Mouse (Mus musculus) intestine, embryonic 15.5 days (tissue): Measurements from ENCODE around the gene Rinl. TPM values are rescaled to one million over a fixed set of nuclear protein-coding genes. Genes with fewer than 3 reads are reported as not detected.
A peak's percentile ranks its signal among the peaks of the same experiment; 100 is the strongest.

ENCODE experiments used
- ATAC-seq: fragments of 200-750 bp; cut with Nextera tagmentation; 2 replicates; pipeline ENCODE4 v1.8.0; 2017; ENCODE audit warnings: moderate TSS enrichment, moderate library complexity
- H3K27ac ChIP-seq: fragments of 300-500 bp; sonication (generic); 2 replicates; pipeline ENCODE4 v1.5.1; 2015; ENCODE audit warnings: mild to moderate bottlenecking, inconsistent platforms
- H3K27me3 ChIP-seq: fragments of 300-500 bp; sonication (generic); replicated peaks from 2 replicates; pipeline ENCODE4 v1.6.1; 2015; ENCODE audit warnings: inconsistent platforms
- H3K36me3 ChIP-seq: fragments of 300-500 bp; sonication (generic); 2 replicates; pipeline ENCODE4 v1.6.1; 2015; ENCODE audit warnings: inconsistent platforms
- H3K4me1 ChIP-seq: fragments of 300-500 bp; sonication (generic); replicated peaks from 2 replicates; pipeline ENCODE4 v1.6.1; 2015; ENCODE audit warnings: inconsistent platforms
- H3K4me2 ChIP-seq: fragments of 300-500 bp; sonication (generic); replicated peaks from 2 replicates; pipeline ENCODE4 v1.6.1; 2015; ENCODE audit warnings: mild to moderate bottlenecking, inconsistent platforms
- H3K4me3 ChIP-seq: fragments of 300-500 bp; sonication (generic); replicated peaks from 2 replicates; pipeline ENCODE4 v1.5.1; 2015; ENCODE audit warnings: inconsistent platforms
- H3K9ac ChIP-seq: fragments of 300-500 bp; sonication (generic); 2 replicates; pipeline ENCODE4 v1.6.1; 2015; ENCODE audit warnings: inconsistent platforms
- H3K9me3 ChIP-seq: fragments of 300-500 bp; sonication (generic); 2 replicates; pipeline ENCODE4 v1.6.1; 2016; ENCODE audit warnings: inconsistent platforms
- WGBS: fragments of 180-500 bp; shearing (Covaris S2); methylation state at CpG from one replicate; pipeline ENCODE4 v1.1.7; 2015; 5-methylcytosine and 5-hydroxymethylcytosine counted together
- polyA plus RNA-seq: library from polyadenylated mRNA; unstranded; fragments of >200 nt; fragmentation: Nextera tagmentation; extraction: Ambion mirVana; gene quantifications from 2 replicates; pipeline ENCODE4 v1.2.1, GENCODE M21; 2015

The Rinl gene
- polyA plus RNA-seq, 1 experiment from 2014 or later = 4.5 TPM

DNA sequence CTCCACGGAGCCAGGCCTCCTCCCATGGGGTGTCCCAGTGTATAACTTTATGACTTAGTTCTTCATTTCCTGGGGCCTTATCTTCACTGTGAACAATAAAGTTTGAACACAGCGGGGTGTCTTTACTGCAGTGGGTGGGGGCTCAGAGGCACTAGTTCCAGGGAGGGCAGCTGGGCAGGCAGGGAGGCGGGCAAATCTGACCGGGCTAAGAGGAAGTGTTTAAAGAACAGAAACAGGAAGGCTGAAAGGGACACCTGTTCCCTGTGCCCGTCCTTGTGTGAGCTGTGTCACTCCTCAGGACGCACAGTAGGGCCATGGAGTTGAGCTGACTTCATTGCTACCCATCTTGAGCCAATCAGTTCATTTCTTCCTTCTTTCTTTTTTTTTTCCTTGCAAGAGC lies 43.4 kb downstream of the Rinl start:
- H3K27me3 ChIP-seq = no peaks in the 10 kb centered on the region
- peaks cover 8% of the 10 kb centered on the region; the same call in 1 of the 2 replicates for H3K4me1 ChIP-seq
- 50% methylated on average over 6 of the region's 6 CpGs for WGBS
- peaks cover 17% of the 10 kb centered on the region for H3K36me3 ChIP-seq
- H3K4me2 ChIP-seq = peak overlapping the region; percentile 35
- peak overlapping the region; percentile 86 for H3K27ac ChIP-seq
- H3K9ac ChIP-seq = no peak overlapping the region
- no peak overlapping the region for H3K4me3 ChIP-seq
- ATAC-seq = peak; percentile 72
- H3K9me3 ChIP-seq = no peaks in the 10 kb centered on the region

DNA sequence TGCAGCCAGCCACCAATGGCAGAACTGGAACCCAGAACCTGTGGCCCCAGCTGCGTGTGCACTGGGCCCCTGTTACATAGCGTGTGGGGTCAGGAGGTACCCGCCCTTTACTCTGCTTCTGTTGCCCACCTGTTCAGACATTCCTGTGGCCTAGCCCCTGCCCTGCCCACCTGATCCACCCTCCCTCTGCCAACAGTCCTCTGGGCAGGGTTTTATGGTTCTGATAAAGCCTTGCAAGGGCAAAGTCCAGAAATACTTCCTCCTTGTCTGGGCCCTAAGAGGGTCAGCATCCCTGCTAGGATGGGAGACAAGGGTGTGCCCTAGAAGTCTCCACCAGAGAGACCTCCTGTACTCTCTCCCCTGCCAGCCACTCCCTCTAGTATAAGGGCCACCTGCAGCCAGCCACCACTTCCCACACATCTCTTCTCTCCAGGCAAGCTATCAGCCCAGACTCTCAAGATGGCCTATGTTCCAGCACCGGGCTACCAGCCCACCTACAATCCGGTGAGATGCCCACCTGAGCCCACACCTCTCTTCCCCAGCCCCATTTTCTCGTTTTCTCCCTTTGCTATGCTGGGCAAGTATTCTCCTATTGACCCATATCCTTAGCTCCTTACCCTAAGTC lies 45.1 kb downstream of the Rinl start, which contains the start of gene Lgals4:
Gene Lgals4 (plus strand): TSS at position 132 of the 625 bp plus-strand sequence.
- H3K4me2 ChIP-seq = peak within 1 kb of the TSS; percentile 57
- H3K4me3 ChIP-seq = peak within 1 kb of the TSS; percentile 42
- peak; percentile 88 for ATAC-seq
- WGBS = 71% methylated on average over 6 of the region's 6 CpGs
- peaks cover 8% of the 10 kb centered on the region; the same call in 1 of the 2 replicates for H3K4me1 ChIP-seq
- peak within 1 kb of the TSS; percentile 88 for H3K27ac ChIP-seq
- H3K27me3 ChIP-seq = no peaks in the 10 kb centered on the region
- H3K9ac ChIP-seq = peak within 1 kb of the TSS; percentile 57
- no peaks in the 10 kb centered on the region for H3K9me3 ChIP-seq
- peaks cover 17% of the 10 kb centered on the region for H3K36me3 ChIP-seq

DNA sequence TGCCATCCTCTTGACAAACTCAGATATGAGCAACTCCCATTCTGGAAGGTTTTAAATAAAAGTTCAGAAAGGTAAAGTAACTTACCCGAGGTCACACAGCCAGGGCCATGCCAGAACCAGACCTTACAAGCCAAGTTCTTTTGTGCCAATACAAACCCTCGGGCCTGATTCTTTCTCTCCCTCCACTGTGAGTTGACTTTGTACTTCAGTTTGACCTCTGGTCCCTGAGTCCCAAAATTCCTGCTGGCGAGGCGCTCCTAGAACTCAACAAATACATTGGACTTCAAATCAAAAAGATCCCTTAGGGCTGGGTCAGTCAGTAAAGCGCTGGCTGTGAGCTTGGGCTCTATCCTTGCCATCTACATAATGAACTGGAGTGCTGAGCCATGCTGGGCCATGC lies 48.2 kb downstream of the Rinl start:
- Histone ChIP-seq H3K4me2 (peak overlapping the region; percentile 57), H3K9ac (peak overlapping the region; percentile 24), H3K9me3 (no peaks in the 10 kb centered on the region), H3K27ac (peak overlapping the region; percentile 88), H3K4me3 (peak overlapping the region; percentile 42), H3K36me3 (no peaks in the 10 kb centered on the region), H3K27me3 (no peaks in the 10 kb centered on the region), H3K4me1 (0 out of 2 replicates have a peak, but pooled peaks cover 2% of the 10 kb centered on the region)
- 64% methylated on average over 5 of the region's 5 CpGs for WGBS
- ATAC-seq = no peak

DNA sequence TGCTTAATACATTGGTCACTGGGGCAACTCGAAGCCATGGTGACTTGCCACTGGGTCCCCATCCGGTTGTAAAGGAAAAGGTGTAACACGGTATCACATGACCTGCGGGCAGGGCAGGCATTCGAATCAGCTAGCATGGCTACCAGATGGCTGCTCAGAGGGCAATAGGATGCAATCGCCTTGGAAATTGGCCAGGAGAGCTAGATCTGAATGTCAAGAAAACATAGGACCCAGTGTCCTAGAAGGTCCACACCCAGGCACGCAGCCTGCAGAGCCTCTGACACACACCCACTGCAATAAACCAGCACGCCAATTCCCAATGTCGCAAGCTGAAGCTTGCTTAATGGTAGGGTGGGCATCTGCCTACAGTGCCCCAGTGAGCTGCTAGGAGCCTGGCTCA lies 49.6 kb downstream of the Rinl start:
- Histone ChIP-seq H3K36me3 (no peaks in the 10 kb centered on the region), H3K4me2 (peak overlapping the region; percentile 57), H3K27me3 (no peaks in the 10 kb centered on the region), H3K9ac (0 out of 2 replicates have a peak overlapping the region, but pooled peaks have one; percentile 21), H3K9me3 (no peaks in the 10 kb centered on the region), H3K4me3 (no peak overlapping the region), H3K27ac (peak overlapping the region; percentile 88), H3K4me1 (0 out of 2 replicates have a peak, but pooled peaks cover 2% of the 10 kb centered on the region)
- WGBS = 55% methylated on average over 9 of the region's 9 CpGs
- ATAC-seq = peak; percentile 61

DNA sequence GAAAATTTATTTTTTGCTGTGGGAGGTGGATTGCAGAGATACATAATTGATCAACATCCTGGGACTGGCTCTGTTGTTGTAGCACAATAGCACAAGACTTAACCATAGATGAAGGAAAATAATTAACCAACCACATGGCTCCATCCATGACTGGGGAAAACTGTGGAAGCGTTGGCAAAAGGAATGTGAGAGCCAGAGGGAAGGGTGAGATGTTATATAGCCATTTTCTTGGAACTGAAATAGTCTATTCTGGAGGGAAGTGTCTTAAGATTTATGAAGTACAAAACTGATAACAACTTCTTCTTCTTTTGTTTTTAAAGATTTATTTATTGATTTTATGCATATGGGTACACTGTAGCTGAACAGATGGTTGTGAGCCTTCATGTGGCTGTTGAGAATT lies 58.5 kb downstream of the Rinl start:
- Histone ChIP-seq H3K4me1 (0 out of 2 replicates have a peak, but pooled peaks cover 6% of the 10 kb centered on the region), H3K9me3 (no peaks in the 10 kb centered on the region), H3K36me3 (no peaks in the 10 kb centered on the region), H3K9ac (no peak overlapping the region), H3K27me3 (no peaks in the 10 kb centered on the region), H3K27ac (no peak overlapping the region), H3K4me3 (no peak overlapping the region), H3K4me2 (no peak overlapping the region)
- no peak for ATAC-seq
- WGBS = 79% methylated on average over 1 of the region's 1 CpGs

Other genes starting within 250 kb of the Rinl start
- gene Sycn, start 248.1 kb upstream of the Rinl start, polyA plus RNA-seq = 33.3 and 122 TPM in 2 replicates
- gene Nccrp1, start 241.7 kb upstream of the Rinl start, polyA plus RNA-seq = not detected in 2 replicates
- gene Samd4b, start 190.8 kb upstream of the Rinl start, polyA plus RNA-seq = 18.9 and 19.5 TPM in 2 replicates
- 51.7 and 53.1 TPM in 2 replicates for gene Pak4, start 190.8 kb upstream of the Rinl start, polyA plus RNA-seq
- 0.06 TPM in 1 of 2 replicates, not detected in the other for gene Acp7, start 157.6 kb upstream of the Rinl start, polyA plus RNA-seq
- 2.9 and 3.1 TPM in 2 replicates for gene Fbxo27, start 96.1 kb upstream of the Rinl start, polyA plus RNA-seq
- 6.6 and 6.7 TPM in 2 replicates for gene Fbxo17, start 72.2 kb upstream of the Rinl start, polyA plus RNA-seq
- gene Mrps12, start 47.1 kb upstream of the Rinl start, polyA plus RNA-seq = 136 and 143 TPM in 2 replicates
- gene Sars2, start 47.0 kb upstream of the Rinl start, polyA plus RNA-seq = 22.6 and 25.1 TPM in 2 replicates
- not detected in 2 replicates for gene Ccer2, start 32.8 kb upstream of the Rinl start, polyA plus RNA-seq
- gene Sirt2, start 22.2 kb upstream of the Rinl start, polyA plus RNA-seq = 54.9 and 60.3 TPM in 2 replicates
- gene Nfkbib, start 21.5 kb upstream of the Rinl start, polyA plus RNA-seq = 40.2 and 43.7 TPM in 2 replicates
- 210 and 237 TPM in 2 replicates for gene Hnrnpl, start 19.6 kb downstream of the Rinl start, polyA plus RNA-seq
- 234 and 260 TPM in 2 replicates for gene Ech1, start 36.2 kb downstream of the Rinl start, polyA plus RNA-seq
- gene Lgals4, start 44.9 kb downstream of the Rinl start, polyA plus RNA-seq = 1,462 and 1,582 TPM in 2 replicates
- 0.98 and 1.4 TPM in 2 replicates for gene Lgals7, start 74.9 kb downstream of the Rinl start, polyA plus RNA-seq
- 0.30 TPM in 2 replicates for gene Capn12, start 92.5 kb downstream of the Rinl start, polyA plus RNA-seq
- 340 and 361 TPM in 2 replicates for gene Actn4, start 173.4 kb downstream of the Rinl start, polyA plus RNA-seq
- 359 and 375 TPM in 2 replicates for gene Eif3k, start 192.9 kb downstream of the Rinl start, polyA plus RNA-seq
- 6.3 and 7.7 TPM in 2 replicates for gene Map4k1, start 193.1 kb downstream of the Rinl start, polyA plus RNA-seq